In the genomic region with DNA sequence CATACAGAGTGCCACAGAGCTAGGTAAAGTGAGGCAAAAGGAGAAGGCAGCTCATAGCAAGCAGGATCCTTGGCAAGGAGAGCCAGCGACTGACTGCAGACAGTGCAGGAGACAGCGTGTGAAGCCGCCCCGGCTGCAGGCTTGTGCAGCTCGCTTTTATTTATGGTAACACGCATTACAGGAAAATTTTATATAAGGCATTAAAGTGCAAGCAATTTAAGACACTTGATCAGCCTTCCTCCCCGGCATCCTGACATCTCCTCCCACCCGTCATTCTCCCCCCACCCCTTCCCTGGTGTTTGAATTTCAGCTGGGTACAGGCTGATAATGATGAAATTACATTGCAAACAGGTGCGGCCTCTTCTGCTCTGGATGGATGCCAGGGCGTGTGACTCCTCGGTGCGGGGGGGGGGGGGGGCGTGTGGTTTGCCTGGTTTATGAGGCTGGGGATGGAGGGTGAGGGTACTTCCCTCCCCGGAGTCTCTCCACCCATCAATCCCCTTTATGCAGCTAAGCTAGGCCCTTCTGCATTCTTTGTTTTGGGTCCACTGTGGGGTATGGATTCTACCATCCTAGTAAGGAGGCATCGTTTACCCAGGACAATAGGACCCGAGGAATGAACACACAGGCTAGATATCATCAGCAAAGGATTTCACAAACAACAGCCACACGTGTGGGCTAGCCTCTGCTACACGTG, we compare ENCODE assay signal across 12 mouse cellular contexts.
DNase-seq lines count a peak whose midpoint lies in the region; ATAC-seq and TF ChIP-seq lines count a peak whose summit lies in the region.
"Had no signal": no experiment of that assay in that cellular context is flagged by ENCODE, and none has a peak within 500 bp of the region (broad histone marks: within the 10 kb centered on the region; RNA-seq: fewer than 3 reads in every experiment).

No protein-coding gene starts in this region.

- no peak for TF ChIP-seq RAD21 in MEL (IDR thresholded peaks at IDR 0.05; ENCODE audit: low read depth, low read length)

- DNase-seq in hindbrain, postnatal 0 days (ENCODE audit: low spot score): peak; percentile 40
- no peak for DNase-seq in MEL (ENCODE audit: low read depth, low spot score)
- peak; percentile 36 to 41 for DNase-seq in left cerebral cortex, adult 9 months (ENCODE audit: low spot score in 2 of 2)
- DNase-seq in gastrocnemius, postnatal 36 days: no peak
- DNase-seq in ovary, postnatal 36 days (ENCODE audit: low spot score): no peak
- no peak for DNase-seq in gastrocnemius, adult 8-10 months (ENCODE audit: low spot score in 2 of 2)
- DNase-seq: gastrocnemius, postnatal 14 days; heart, postnatal 4 days had no signal

- H3K4me2 ChIP-seq in hindbrain, postnatal 0 days (ENCODE audit: low read depth, low read length): no peak overlapping the region
- no peak overlapping the region for H3K4me2 ChIP-seq in hindbrain, embryonic 16.5 days (ENCODE audit: low read length)
- no peak overlapping the region for H3K4me2 ChIP-seq in embryonic facial prominence, embryonic 15.5 days (replicated peaks)
- H3K4me2 ChIP-seq: midbrain, embryonic 12.5 days had no signal

- intact Hi-C loops in gastrocnemius, postnatal 36 days (cut with DNase I): no loop called here

- TF ChIP-seq CTCF in hindbrain, postnatal 0 days (IDR thresholded peaks at IDR 0.05; ENCODE audit: low read depth): no peak
- TF ChIP-seq CTCF in MEL (IDR thresholded peaks at IDR 0.05 in 2 of 3, conservative IDR thresholded peaks at IDR 0.05 in 1 of 3; ENCODE audit: control insufficient read depth in 1 of 3, insufficient read depth in 1 of 3, low read depth in 2 of 3, low read length in 3 of 3, poor library complexity in 1 of 3, severe bottlenecking in 1 of 3): no peak

- no peaks in the 10 kb centered on the region for H3K79me2 ChIP-seq in MEL (ENCODE audit: control insufficient read depth, insufficient read depth, low read length, poor library complexity)

- no peaks in the 10 kb centered on the region for H3K36me3 ChIP-seq in hindbrain, postnatal 0 days (ENCODE audit: insufficient read depth, low read length)
- no peaks in the 10 kb centered on the region for H3K36me3 ChIP-seq in hindbrain, embryonic 16.5 days (ENCODE audit: control insufficient read depth, insufficient read depth, low read length)
- H3K36me3 ChIP-seq in MEL (ENCODE audit: control insufficient read depth in 1 of 2, insufficient read depth in 2 of 2, low read length in 2 of 2): no peaks in the 10 kb centered on the region
- no peaks in the 10 kb centered on the region for H3K36me3 ChIP-seq in embryonic facial prominence, embryonic 15.5 days
- H3K36me3 ChIP-seq: midbrain, embryonic 12.5 days had no signal

- ATAC-seq in hindbrain, postnatal 0 days: no peak
- ATAC-seq in hindbrain, embryonic 16.5 days: no peak
- ATAC-seq in embryonic facial prominence, embryonic 15.5 days (ENCODE audit: insufficient number of reproducible peaks, low FRiP score, low TSS enrichment, low read depth): no peak

- H3K4me1 ChIP-seq in hindbrain, postnatal 0 days (ENCODE audit: insufficient read depth, low read length): no peaks in the 10 kb centered on the region
- H3K4me1 ChIP-seq in hindbrain, embryonic 16.5 days (ENCODE audit: control insufficient read depth, insufficient read depth, low read depth, low read length): no peaks in the 10 kb centered on the region
- no peaks in the 10 kb centered on the region; a peak in 1 of 4 replicates for H3K4me1 ChIP-seq in MEL (ENCODE audit: control insufficient read depth in 1 of 2, insufficient read depth in 2 of 2, low read length in 2 of 2)
- peaks cover 11% of the 10 kb centered on the region for H3K4me1 ChIP-seq in embryonic facial prominence, embryonic 15.5 days
- H3K4me1 ChIP-seq: midbrain, embryonic 12.5 days had no signal

- no peak for TF ChIP-seq EP300 in MEL (IDR thresholded peaks at IDR 0.05; ENCODE audit: low read depth in 1 of 2, low read length in 2 of 2)

- 56% methylated on average over 18 of the region's 18 CpGs for WGBS in hindbrain, postnatal 0 days
- WGBS in hindbrain, embryonic 16.5 days: 60% methylated on average over 18 of the region's 18 CpGs
- 35% methylated on average over 18 of the region's 18 CpGs for WGBS in embryonic facial prominence, embryonic 15.5 days

- H3K9me3 ChIP-seq in hindbrain, postnatal 0 days (ENCODE audit: low read length): no peaks in the 10 kb centered on the region
- H3K9me3 ChIP-seq in hindbrain, embryonic 16.5 days (ENCODE audit: control insufficient read depth, low read length): no peaks in the 10 kb centered on the region
- H3K9me3 ChIP-seq in MEL (replicated peaks; ENCODE audit: insufficient read depth, low read length): no peaks in the 10 kb centered on the region
- no peaks in the 10 kb centered on the region for H3K9me3 ChIP-seq in embryonic facial prominence, embryonic 15.5 days (replicated peaks)
- H3K9me3 ChIP-seq: midbrain, embryonic 12.5 days had no signal

- H3K9ac ChIP-seq in hindbrain, postnatal 0 days (replicated peaks; ENCODE audit: low read length): no peak overlapping the region
- H3K9ac ChIP-seq in hindbrain, embryonic 16.5 days (ENCODE audit: low read depth, low read length): no peak overlapping the region
- H3K9ac ChIP-seq in MEL (ENCODE audit: control insufficient read depth, low read depth, low read length, poor library complexity, severe bottlenecking): no peak overlapping the region
- no peak overlapping the region for H3K9ac ChIP-seq in embryonic facial prominence, embryonic 15.5 days
- H3K9ac ChIP-seq: midbrain, embryonic 12.5 days had no signal

- no peak overlapping the region for H3K4me3 ChIP-seq in hindbrain, postnatal 0 days (ENCODE audit: low read length)
- no peak overlapping the region for H3K4me3 ChIP-seq in hindbrain, embryonic 16.5 days (ENCODE audit: low read length)
- no peak overlapping the region for H3K4me3 ChIP-seq in MEL (ENCODE audit: control insufficient read depth in 1 of 2, insufficient read depth in 1 of 2, low read depth in 2 of 2, low read length in 2 of 2)
- H3K4me3 ChIP-seq in embryonic facial prominence, embryonic 15.5 days (replicated peaks): no peak overlapping the region
- H3K4me3 ChIP-seq: midbrain, embryonic 12.5 days had no signal

- H3K27ac ChIP-seq in hindbrain, postnatal 0 days: no peak overlapping the region
- H3K27ac ChIP-seq in hindbrain, embryonic 16.5 days (ENCODE audit: low read depth, low read length): no peak overlapping the region
- peak overlapping the region; percentile 19; the same call in 1 of the 2 replicates for H3K27ac ChIP-seq in MEL (ENCODE audit: control insufficient read depth, low read depth, low read length)
- 0 out of 2 replicates have a peak overlapping the region, but pooled peaks have one; percentile 13 for H3K27ac ChIP-seq in embryonic facial prominence, embryonic 15.5 days (replicated peaks)
- H3K27ac ChIP-seq: midbrain, embryonic 12.5 days had no signal

- no peak for TF ChIP-seq POLR2A in MEL (IDR thresholded peaks at IDR 0.05; ENCODE audit: control insufficient read depth in 1 of 2, insufficient read depth in 1 of 2, low read depth in 1 of 2, low read length in 2 of 2, poor library complexity in 1 of 2)

- no peaks in the 10 kb centered on the region; the same call in 1 of the 2 replicates for H3K27me3 ChIP-seq in hindbrain, postnatal 0 days (ENCODE audit: insufficient read depth, low read length)
- H3K27me3 ChIP-seq in hindbrain, embryonic 16.5 days (replicated peaks; ENCODE audit: control insufficient read depth, insufficient read depth, low read length): no peaks in the 10 kb centered on the region
- no peaks in the 10 kb centered on the region for H3K27me3 ChIP-seq in MEL (ENCODE audit: control insufficient read depth in 1 of 2, insufficient read depth in 2 of 2, low read length in 2 of 2)
- H3K27me3 ChIP-seq in embryonic facial prominence, embryonic 15.5 days: no peaks in the 10 kb centered on the region
- H3K27me3 ChIP-seq: CH12.LX; midbrain, embryonic 12.5 days had no signal

TF ChIP-seq in MEL, 35 proteins besides CTCF, POLR2A, EP300 and RAD21:
- TF ChIP-seq TCF12 (IDR thresholded peaks at IDR 0.05; ENCODE audit: low read depth, low read length) (peak; percentile 14; the same call in 1 of the 2 replicates), CHD1 (IDR thresholded peaks at IDR 0.05; ENCODE audit: low read depth, low read length) (no peak), ELF1 (IDR thresholded peaks at IDR 0.05; ENCODE audit: low read depth, low read length) (no peak), ZNF384 (IDR thresholded peaks at IDR 0.05; ENCODE audit: low read depth, low read length) (no peak), RCOR1 (IDR thresholded peaks at IDR 0.05; ENCODE audit: low read depth, low read length) (no peak), GATA1 (IDR thresholded peaks at IDR 0.05; ENCODE audit: low read depth, low read length) (no peak), USF1 (IDR thresholded peaks at IDR 0.05; ENCODE audit: low read depth, low read length) (no peak), KAT2A (conservative IDR thresholded peaks at IDR 0.05; ENCODE audit: low read depth, low read length) (no peak), ETS1 (IDR thresholded peaks at IDR 0.05; ENCODE audit: low read depth, low read length) (peak; percentile 49; the same call in 1 of the 2 replicates)

Comparison
In these comparisons a context has a peak if more than half of its experiments do, and no peak if none do; other contexts are left out.
1. DNase-seq: peak in hindbrain, postnatal 0 days (single experiment) and left cerebral cortex, adult 9 months (2 of 2); none in MEL (single experiment), gastrocnemius, postnatal 36 days (0 of 2), ovary, postnatal 36 days (single experiment) and gastrocnemius, adult 8-10 months (0 of 2).
2. H3K27ac ChIP-seq: peak in MEL (single experiment) and embryonic facial prominence, embryonic 15.5 days (single experiment); none in hindbrain, postnatal 0 days (single experiment) and hindbrain, embryonic 16.5 days (single experiment).